Mouse (Mus musculus): ENCODE measurements around the gene Hace1.
"Not testable (repeated sequence)": the region's sequence is repeated elsewhere in the genome, so short reads cannot be mapped to it uniquely, and the experiment has no call there.

The Hace1 gene

GRCm38 (mm10) chr10:45577731-45578297 lies at the start of gene Hace1:
TSS of gene Hace1 (plus strand) at chr10:45577829.
- DNase-seq = peak; percentile 87

- not testable (repeated sequence) for DNase-seq
Measured at GRCm38 (mm10) chr10:45537334-45537733, 40.3 kb upstream of the Hace1 start.

GRCm38 (mm10) chr10:45542726-45543125 lies 34.9 kb upstream of the Hace1 start:
- DNase-seq = no peak

GRCm38 (mm10) chr10:45546799-45547198 lies 30.8 kb upstream of the Hace1 start:
- DNase-seq = no peak

- DNase-seq = peak; percentile 53
Measured at GRCm38 (mm10) chr10:45578298-45578821, 731 bp downstream of the Hace1 start.

- DNase-seq = no peak
Measured at GRCm38 (mm10) chr10:45583310-45583709, 5.7 kb downstream of the Hace1 start.

GRCm38 (mm10) chr10:45583829-45584228 lies 6.2 kb downstream of the Hace1 start:
- no peak for DNase-seq

GRCm38 (mm10) chr10:45584311-45585102 lies 6.9 kb downstream of the Hace1 start:
- DNase-seq = no peak

- no peak for DNase-seq
Measured at GRCm38 (mm10) chr10:45605853-45606252, 28.2 kb downstream of the Hace1 start.

- DNase-seq = no peak
Measured at GRCm38 (mm10) chr10:45610727-45611126, 33.1 kb downstream of the Hace1 start.

- no peak for DNase-seq
Measured at GRCm38 (mm10) chr10:45616012-45616411, 38.4 kb downstream of the Hace1 start.

- no peak for DNase-seq
Measured at GRCm38 (mm10) chr10:45619039-45619438, 41.4 kb downstream of the Hace1 start.

- DNase-seq = no peak
Measured at GRCm38 (mm10) chr10:45631995-45632394, 54.4 kb downstream of the Hace1 start.

- DNase-seq = no peak
Measured at GRCm38 (mm10) chr10:45632641-45633040, 55.0 kb downstream of the Hace1 start.

- DNase-seq = no peak
Measured at GRCm38 (mm10) chr10:45635201-45635600, 57.6 kb downstream of the Hace1 start.

GRCm38 (mm10) chr10:45639762-45640161 lies 62.1 kb downstream of the Hace1 start:
- no peak for DNase-seq

GRCm38 (mm10) chr10:45654026-45654425 lies 76.4 kb downstream of the Hace1 start:
- DNase-seq = no peak

- no peak for DNase-seq
Measured at GRCm38 (mm10) chr10:45662015-45662414, 84.4 kb downstream of the Hace1 start.

GRCm38 (mm10) chr10:45668266-45668665 lies 90.6 kb downstream of the Hace1 start:
- DNase-seq = no peak

GRCm38 (mm10) chr10:45676796-45677195 lies 99.2 kb downstream of the Hace1 start:
- no peak for DNase-seq

- no peak for DNase-seq
Measured at GRCm38 (mm10) chr10:45686191-45686590, 108.6 kb downstream of the Hace1 start.

- DNase-seq = no peak
Measured at GRCm38 (mm10) chr10:45694931-45695330, 117.3 kb downstream of the Hace1 start.

- no peak for DNase-seq
Measured at GRCm38 (mm10) chr10:45695522-45695921, 117.9 kb downstream of the Hace1 start.

GRCm38 (mm10) chr10:45698930-45699329 lies 121.3 kb downstream of the Hace1 start:
- no peak for DNase-seq

All from right cerebral cortex, postnatal 14 days (tissue).